12 mouse cellular contexts compared by ENCODE assay signal in the genomic region with DNA sequence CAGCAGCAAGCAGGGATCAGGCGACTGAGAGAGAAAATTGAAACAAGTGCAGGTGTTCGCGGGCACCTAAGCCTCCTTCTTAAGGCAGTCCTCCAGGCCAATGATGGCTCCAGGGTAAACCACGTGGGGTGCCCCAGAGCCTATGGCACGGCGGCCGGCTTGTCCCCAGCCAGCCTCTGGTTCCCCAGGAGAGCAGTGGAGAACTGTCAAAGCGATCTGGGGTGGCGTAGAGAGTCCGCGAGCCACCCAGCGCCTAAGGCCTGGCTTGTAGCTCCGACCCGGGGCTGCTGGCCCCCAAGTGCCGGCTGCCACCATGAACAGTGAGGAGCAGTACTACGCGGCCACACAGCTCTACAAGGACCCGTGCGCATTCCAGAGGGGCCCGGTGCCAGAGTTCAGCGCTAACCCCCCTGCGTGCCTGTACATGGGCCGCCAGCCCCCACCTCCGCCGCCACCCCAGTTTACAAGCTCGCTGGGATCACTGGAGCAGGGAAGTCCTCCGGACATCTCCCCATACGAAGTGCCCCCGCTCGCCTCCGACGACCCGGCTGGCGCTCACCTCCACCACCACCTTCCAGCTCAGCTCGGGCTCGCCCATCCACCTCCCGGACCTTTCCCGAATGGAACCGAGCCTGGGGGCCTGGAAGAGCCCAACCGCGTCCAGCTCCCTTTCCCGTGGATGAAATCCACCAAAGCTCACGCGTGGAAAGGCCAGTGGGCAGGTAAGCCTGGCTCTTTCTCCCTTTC. TPM values are rescaled to one million over a fixed set of nuclear protein-coding genes. Genes with fewer than 3 reads are reported as not detected.
DNase-seq lines count a peak whose midpoint lies in the region; ATAC-seq lines count a peak whose summit lies in the region.
"Had no signal": no experiment of that assay in that cellular context is flagged by ENCODE, and none has a peak within 500 bp of the region (broad histone marks: within the 10 kb centered on the region; RNA-seq: fewer than 3 reads in every experiment).

Pdx1 (plus strand) TSS at position 34 of the 747 bp plus-strand sequence.

- peaks cover 90% of the 10 kb centered on the region for H3K27me3 ChIP-seq in kidney, embryonic 14.5 days (ENCODE audit: control insufficient read depth, insufficient read depth, low read length)
- H3K27me3 ChIP-seq in liver, embryonic 15.5 days: peaks cover 99% of the 10 kb centered on the region

- H3K4me3 ChIP-seq in kidney, embryonic 14.5 days (ENCODE audit: low read length): no peak within 1 kb of the TSS
- H3K4me3 ChIP-seq in liver, embryonic 15.5 days (replicated peaks): no peak within 1 kb of the TSS
- H3K4me3 ChIP-seq: left cerebral cortex, adult 2 months; neural tube, embryonic 13.5 days had no signal

- H3K27ac ChIP-seq in kidney, embryonic 14.5 days (ENCODE audit: low read depth, low read length): no peak within 1 kb of the TSS
- no peak within 1 kb of the TSS for H3K27ac ChIP-seq in liver, embryonic 15.5 days (replicated peaks)
- H3K27ac ChIP-seq: left cerebral cortex, adult 2 months; neural tube, embryonic 13.5 days had no signal

- H3K9me3 ChIP-seq in kidney, embryonic 14.5 days (ENCODE audit: control insufficient read depth, low read length): no peaks in the 10 kb centered on the region
- H3K9me3 ChIP-seq in liver, embryonic 15.5 days (replicated peaks): no peaks in the 10 kb centered on the region
- H3K9me3 ChIP-seq: neural tube, embryonic 13.5 days had no signal

- no peak for DNase-seq in kidney, adult 9 months
- DNase-seq in ES-CJ7 (ENCODE audit: low read depth, low spot score): peak; percentile 80
- DNase-seq in embryo, embryonic 10.5 days (ENCODE audit: low spot score): peak; percentile 65
- no peak for DNase-seq in MN1 (ENCODE audit: low spot score)
- DNase-seq in frontal cortex, postnatal 14 days (ENCODE audit: low spot score in 2 of 2): no peak
- DNase-seq: cerebellum, postnatal 25 days; gastrocnemius, postnatal 10 days had no signal

- no peaks in the 10 kb centered on the region for H3K36me3 ChIP-seq in kidney, embryonic 14.5 days (ENCODE audit: control insufficient read depth, insufficient read depth, low read length)
- H3K36me3 ChIP-seq in liver, embryonic 15.5 days (replicated peaks): no peaks in the 10 kb centered on the region
- H3K36me3 ChIP-seq: neural tube, embryonic 13.5 days had no signal

- ATAC-seq in kidney, embryonic 14.5 days (ENCODE audit: low FRiP score, low TSS enrichment): peak; percentile 73
- ATAC-seq in liver, embryonic 15.5 days (ENCODE audit: insufficient read depth): no peak

- no peak within 1 kb of the TSS for H3K9ac ChIP-seq in kidney, embryonic 14.5 days (ENCODE audit: low read depth, low read length)
- H3K9ac ChIP-seq in liver, embryonic 15.5 days: no peak within 1 kb of the TSS
- H3K9ac ChIP-seq: neural tube, embryonic 13.5 days had no signal

- H3K4me2 ChIP-seq in kidney, embryonic 14.5 days (replicated peaks; ENCODE audit: low read depth, low read length): no peak within 1 kb of the TSS
- H3K4me2 ChIP-seq in liver, embryonic 15.5 days: peak within 1 kb of the TSS; percentile 33
- H3K4me2 ChIP-seq: neural tube, embryonic 13.5 days had no signal

- WGBS in kidney, embryonic 14.5 days: 1% methylated on average over 44 of the region's 44 CpGs
- WGBS in liver, embryonic 15.5 days (ENCODE audit: insufficient replicate concordance): 1% methylated on average over 44 of the region's 44 CpGs

- no peaks in the 10 kb centered on the region for H3K4me1 ChIP-seq in kidney, embryonic 14.5 days (ENCODE audit: control insufficient read depth, insufficient read depth, low read length)
- no peaks in the 10 kb centered on the region for H3K4me1 ChIP-seq in liver, embryonic 15.5 days (replicated peaks)

RNA-seq across cellular contexts. Expression of gene Pdx1, which starts in this region (rescaled TPM):
- polyA plus RNA-seq in kidney, embryonic 14.5 days (2014; fragmentation: Nextera tagmentation; extraction: Ambion mirVana): 0.19 TPM in 1 of 2 replicates, not detected in the other
- polyA plus RNA-seq in liver, embryonic 15.5 days (2015; fragmentation: Nextera tagmentation; extraction: Ambion mirVana): not detected in 2 replicates
- polyA plus RNA-seq: neural tube, embryonic 13.5 days; testis, adult 2 months had no signal

Comparison
In these comparisons a context has a peak if more than half of its experiments do, and no peak if none do; other contexts are left out.
1. Peak in ATAC-seq in kidney, embryonic 14.5 days; RNA of the gene not detected or under 1 TPM.
2. DNase-seq: peak in ES-CJ7 (single experiment) and embryo, embryonic 10.5 days (single experiment); none in kidney, adult 9 months (single experiment), MN1 (single experiment) and frontal cortex, postnatal 14 days (0 of 2).